Mouse (Mus musculus): ENCODE results near the gene Ggt6.

Ggt6 gene

DNA sequence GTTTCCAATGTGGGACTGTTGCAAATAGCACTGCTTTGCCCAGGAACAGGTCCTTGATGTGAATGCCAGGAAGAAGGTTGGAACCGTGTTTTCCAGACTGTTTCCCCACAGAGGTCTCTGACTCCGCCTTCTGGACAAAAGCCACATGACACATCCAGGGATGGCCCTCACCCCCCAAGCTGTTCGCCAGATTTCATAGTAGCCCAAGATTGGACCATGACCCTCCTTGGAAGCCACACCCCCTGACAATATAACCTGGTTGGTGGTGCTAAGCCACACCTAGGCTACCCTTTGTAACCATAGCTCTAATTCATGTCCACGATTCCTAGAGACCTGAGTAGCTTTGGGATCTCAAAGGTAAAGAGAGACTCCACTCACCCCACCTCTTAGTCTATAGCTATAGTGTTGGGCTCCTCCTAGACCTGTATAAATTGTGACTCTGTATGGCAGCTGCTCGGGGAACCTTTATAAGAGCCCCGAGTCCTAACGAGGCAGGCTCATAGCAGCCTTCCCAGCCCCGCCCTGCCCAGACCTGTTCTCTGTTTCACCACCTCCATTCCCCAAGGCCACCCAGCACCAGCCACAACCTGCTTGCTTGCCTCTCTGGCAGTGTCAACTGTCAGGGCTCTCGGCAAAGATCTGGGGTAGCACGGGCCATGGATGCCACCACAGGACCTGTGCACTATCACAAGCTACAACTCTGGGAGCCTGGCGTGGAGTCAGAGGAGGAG lies at the start of gene Ggt6:
Gene Ggt6 (plus strand): TSS at position 564 of the 731 bp plus-strand sequence.
- DNase-seq = no peak

DNA sequence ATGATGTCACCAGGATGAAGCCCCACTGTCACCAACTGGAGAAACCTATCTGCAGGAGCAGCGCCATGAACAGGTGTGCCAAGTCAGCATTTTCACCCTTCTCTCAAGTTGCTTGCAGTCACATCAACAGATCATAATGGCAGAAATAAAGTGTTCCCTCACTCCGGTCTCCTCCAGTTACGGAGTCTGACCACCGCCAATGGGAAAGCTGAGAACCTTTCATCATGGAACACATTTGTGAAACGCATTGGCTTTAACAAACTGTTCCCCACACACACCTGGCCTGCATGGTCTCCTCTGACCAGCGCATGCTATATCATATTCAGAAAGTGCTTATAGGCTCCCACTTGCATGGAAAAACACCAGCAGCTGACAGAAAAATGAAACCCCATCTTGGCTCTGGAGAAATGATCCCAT lies 47.2 kb upstream of the Ggt6 start:
- no peak for DNase-seq

DNA sequence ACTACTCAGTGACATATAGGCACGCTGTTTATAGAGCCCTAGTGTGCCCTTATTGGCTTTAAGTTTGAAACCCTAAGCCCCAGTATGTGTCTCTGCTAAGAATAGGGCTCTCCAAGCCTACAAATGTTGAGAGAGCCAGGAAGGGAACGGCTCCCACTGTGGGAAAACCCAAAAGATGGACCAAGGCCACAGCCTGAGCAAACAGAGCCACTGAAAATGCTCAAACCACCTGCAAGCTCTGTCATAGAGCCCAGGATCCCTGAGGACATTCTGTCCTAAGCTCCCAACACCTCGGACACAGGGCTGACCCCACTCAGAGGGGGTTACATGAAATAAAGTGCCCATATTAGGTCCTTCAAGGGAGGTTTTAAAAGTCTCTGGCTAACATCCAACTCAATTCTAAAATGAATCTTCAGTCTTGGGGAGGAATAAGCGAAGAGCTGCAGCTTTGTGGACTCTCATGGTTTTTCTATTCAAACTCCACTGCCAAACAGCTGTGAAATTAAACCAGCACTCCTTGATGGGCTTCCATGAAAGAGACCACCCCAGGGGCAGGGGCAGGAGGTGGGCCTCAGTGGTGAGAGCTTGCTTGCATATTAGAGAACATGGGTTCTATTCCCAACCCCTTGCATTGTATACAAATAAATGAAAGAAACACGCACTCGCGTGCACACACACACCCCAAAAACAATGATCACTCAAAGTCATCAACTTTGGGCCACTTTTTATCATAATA lies 45.8 kb upstream of the Ggt6 start:
- no peak for DNase-seq

DNA sequence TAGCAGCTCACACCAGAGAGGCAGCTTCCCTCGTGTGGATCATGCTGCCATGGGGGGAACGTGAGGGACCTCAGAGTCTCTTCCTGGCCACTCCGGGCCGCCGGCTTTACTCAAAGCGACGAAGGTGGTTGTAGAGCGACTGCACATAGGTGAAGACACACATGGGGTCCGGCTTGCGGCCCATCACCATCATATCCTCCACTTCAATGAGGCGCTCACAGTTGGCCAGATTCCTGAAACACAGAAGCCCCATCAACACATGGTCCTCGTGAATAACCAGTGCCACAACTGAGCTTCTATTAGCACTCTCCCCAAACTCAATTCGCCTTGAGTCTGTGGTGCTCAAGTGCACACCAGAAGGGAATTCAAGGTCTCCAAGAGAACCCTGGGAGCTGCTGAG lies 44.1 kb upstream of the Ggt6 start:
- DNase-seq = no peak

DNA sequence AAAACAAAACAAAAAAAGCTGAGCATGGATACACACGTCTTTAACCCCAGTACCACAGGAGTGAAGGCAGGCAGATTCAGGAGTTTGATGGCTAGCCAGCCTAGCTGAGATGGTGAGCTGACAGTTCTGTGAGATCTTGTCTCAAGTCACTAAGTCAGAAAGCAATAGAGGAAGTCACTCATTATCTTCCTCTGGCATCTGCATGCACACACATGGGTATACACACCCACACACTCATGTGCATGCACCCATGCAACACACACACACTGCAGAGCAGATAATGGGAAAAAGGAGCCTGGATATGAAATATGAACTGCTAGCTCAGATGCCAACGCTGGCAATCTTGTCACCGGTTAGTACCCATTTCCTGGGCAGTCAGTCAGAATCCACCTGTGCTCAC lies 42.1 kb upstream of the Ggt6 start:
- DNase-seq = no peak

DNA sequence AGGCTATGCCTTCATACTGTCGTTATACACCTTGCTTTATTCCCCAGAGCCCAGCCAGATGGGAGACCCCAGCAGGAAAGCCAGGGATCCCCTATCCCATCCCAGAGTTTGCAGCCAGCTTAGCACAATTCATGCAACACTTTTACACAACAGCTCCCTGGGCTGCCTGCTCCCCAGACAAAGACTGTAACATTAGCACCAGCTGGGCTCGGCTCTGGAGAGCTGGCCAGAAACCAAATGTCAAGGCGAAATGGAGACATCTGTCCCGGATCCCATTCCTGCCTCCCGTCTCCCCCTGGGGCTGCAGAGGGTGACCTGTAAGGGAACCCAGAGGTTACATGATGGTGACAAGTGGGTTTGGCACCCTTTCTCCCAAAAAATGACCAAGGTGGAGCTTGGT lies 41.7 kb upstream of the Ggt6 start:
- DNase-seq = no peak

DNA sequence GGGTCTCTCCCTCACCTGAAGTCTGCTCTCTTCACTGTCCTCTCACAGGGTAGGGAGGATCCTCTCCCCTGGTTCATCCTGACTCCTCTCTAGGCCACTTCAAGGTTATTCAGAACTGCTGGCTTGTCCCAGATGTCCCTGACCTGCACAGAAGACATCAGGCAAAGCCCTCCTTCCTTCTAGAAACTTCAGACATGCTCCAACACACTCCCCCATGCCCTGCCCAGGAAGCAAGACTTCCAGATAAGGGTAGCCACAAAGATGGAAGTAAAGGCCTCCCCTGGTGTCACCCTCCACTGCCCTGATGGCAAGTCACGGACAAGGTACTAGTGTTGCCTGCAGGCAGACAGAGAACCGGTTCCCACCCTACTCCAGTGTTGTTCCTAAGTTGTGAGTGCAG lies 40.6 kb upstream of the Ggt6 start:
- no peak for DNase-seq

DNA sequence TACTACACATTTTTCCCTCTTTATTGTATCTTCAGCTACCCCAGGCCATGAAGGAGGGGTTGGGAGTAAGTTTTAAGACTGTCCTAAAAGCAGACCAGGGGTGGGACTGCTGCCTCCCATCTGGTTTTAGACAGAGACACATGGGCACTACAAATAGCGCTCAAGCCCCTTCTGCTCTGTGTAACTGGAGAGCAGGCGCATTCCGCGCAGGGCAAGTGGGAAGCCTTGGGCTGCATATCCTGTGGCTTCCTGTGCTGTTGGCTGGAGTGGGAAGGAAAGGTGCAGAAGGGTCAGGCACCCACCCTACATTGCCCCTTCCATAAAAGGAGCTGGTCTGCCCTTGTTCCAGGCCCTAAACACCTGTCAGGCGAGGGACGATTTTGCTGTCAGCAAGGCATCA lies 39.7 kb upstream of the Ggt6 start:
- DNase-seq = no peak

DNA sequence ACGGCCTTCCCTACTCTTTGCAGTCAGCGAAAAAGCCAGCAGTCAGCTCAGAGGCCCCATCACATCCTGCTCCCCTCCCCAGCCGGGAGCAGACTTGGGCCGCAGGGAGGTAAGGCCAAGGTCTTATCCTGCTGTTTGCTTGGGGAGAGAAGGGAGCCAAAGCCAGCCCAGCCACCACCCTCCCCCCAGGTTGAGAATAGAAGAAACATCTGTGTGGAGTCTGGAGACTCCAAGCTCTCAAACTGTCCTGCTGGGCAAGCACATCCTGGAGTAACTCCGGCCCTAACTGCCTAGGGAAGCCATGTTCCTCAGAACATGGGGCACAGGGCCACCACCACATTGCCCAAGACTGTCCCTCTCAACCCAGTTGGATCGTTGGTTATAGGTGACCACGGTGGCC lies 38.7 kb upstream of the Ggt6 start:
- DNase-seq = no peak

DNA sequence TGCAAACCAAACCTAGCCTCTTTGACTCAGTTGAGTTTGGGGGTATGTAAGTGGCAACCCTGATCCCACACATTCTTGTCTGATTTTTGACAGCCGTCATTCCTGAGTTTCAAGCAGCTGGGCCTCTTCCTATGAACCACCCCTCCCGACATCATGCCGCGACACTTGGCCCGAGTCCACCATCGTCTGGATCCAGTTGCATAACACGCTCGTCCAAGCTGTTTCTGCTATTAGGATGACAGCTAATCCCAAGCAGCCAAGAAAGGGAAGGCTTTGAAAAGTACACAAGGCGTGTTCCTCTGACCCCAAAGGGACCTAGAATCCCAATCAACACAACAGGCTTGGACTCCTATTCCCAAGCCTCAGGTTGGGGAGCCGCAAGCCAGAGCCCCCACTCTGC lies 38.3 kb upstream of the Ggt6 start:
- no peak for DNase-seq

DNA sequence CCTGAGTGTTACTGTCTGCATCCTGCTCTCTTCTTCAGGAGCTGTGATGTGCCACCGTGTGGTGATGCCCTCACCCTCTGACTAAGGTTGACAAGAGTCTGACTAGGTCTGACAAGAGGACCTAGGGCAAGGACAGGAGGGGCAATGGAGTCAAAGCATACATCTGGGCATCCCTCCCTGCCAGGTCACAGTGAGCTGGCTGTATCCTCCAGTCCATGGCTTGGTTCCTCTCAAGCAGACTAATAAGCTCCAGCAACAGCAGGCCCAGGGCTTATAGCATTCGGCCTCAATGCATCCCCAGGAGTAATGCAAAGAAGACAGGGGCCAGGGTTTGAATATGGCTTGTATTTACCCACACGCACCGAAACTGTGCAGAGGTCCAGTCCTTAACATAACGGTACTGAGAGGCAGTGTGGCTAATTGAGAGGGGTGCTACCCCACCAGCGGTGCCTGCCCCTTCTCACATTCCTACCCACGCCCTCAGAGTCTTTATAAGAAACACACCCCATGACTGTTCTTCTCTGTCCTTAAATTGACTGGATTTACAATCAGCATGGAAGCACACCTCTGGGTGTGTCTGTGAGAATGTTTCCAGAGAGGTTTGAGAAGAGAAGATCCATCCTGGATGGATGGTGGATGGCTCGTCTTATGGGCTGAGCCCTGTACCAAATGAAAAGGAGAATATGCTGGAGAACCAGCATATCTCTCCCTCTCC lies 37.4 kb upstream of the Ggt6 start:
- no peak for DNase-seq

DNA sequence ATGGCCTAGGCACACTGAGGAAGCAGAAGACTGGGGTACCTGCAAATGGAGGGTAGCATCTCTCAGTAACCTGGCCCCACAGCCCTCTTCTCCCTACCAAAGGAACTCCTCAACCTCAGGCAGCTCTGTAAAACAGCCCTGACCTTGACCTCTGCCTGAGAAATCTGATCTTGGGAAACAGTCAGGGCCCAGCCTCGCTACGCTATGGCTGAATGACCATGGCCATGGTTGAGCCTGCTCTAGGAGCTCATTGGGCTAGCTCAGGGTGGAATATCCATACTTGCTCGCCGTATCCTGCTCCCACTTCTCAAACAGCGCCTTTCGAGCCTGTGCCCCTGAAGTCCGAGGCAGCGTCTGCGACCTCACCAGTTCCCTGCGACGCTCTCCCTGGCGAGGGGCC lies 34.3 kb upstream of the Ggt6 start:
- no peak for DNase-seq

DNA sequence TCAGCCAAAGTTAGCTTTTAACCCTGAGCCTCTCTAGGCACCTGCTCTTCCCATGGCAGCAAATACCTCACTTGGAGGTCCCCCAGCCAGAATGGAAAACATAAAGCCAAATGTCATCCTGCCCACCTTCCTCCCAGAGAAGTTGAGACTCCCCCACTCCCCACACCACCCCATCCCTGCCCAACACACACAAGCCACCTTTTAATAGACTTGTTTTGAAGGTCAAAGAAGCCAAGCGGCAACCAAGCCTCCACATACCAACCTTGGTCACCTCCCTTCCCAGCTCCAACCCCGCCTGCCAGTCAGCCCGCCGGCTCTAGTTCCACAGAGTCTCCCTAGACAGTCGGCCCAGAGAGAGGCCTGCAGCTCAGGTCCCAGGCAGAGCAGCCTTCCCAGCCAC lies 33.3 kb upstream of the Ggt6 start:
- DNase-seq = no peak

DNA sequence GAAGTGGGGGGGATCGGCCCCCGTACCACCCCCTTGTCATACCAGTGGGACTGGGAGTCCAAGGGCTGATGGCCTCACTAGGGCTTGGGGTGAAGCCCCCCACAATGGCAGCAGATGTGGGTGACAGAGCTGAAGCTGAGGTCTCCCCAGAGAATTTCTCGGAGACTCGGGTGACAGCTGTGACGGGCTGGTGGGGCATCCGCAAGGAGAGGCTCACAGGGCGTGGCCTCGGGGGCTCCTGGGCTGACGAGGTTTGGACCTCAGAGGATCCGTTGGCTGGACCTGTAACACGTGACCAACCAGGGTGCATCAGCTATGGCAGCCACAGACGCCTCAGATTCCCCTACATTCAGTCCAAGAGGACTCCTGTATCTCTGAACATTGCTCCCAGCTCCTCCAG lies 32.4 kb upstream of the Ggt6 start:
- no peak for DNase-seq

DNA sequence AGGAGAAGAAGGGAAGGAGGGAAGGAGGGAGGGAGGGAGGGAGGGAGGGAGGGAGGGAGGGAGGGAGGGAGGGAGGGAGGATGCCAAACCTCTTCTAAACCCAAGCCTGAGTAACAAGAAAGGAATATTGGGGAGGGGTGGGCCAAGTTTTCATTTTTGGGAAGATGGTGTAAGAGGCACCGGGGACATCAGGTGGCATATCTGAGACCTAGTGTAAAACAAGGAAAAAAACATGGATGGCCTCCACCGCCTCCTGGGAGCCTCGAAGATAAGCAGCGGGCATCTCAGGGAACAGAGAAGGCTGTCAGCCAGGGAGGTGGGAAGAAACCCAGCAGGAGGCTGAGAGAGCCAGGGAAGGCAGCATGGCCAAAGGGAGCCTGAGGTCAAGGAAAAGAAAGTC lies 29.8 kb upstream of the Ggt6 start:
- DNase-seq = no peak

DNA sequence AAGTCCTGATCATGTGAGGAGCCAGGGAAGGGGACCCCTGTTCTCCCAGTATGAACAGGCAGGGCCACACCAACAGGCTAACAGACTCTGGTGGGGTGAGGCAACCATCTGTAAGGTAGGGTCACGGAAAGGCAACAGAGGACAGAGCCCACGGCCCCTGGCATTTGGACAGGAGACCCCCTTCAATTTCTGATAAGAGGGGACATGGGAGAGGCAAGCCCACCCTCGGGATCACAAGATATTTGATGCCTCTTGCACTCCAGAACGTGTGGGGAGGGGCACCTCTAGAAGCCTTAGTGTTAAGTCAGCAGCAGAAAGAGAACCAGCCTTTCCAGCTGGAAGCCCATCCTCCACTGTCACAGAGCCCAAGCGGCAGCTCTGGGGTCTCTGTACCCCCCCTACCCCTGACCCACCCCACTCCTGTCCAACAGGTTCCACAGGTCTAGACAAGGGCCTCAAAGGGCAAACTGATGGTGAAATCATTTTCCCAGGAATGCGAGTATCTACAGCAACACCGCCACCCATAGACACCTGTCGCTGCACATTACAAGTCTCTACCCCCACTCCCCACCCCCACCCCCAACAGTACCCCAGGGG lies 29.1 kb upstream of the Ggt6 start:
- no peak for DNase-seq

DNA sequence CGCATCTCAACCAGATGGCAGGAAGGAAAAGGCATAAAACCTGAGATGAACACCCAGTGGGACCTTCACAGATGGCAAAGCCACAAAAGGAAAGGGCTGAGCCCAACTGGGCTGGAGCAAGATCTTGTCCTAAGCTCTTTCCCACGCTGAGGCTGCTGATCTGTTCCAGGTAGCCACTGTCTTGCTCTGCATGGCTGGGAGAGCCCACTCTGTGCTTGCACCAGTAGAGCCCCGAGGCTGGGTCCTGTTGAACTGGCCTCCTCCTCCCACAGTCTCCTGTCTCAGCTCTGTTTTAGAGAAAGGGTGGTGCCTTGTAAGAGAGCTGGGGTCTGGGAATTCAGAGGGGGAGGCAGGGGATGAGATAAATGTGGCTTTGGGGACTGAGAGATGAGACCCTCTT lies 28.2 kb upstream of the Ggt6 start:
- no peak for DNase-seq

DNA sequence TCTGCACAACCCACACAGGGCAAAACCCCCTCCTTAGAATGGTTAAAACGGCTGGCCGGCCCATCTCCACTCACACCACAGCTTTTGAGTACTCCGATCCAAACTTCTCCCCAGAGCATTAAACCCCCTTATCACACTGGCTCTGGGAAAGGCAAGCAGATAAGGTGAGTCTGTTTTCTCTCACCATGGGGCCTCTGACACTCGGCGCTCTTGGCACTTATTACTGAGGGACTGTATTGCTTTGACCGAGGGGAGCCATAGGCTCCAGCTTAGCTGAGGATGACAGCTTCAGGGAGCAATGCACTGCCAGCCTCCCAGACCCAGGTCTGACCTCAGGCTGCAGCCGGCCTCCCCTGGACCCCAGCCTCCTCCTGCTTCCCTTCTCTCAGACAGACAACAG lies 27.8 kb upstream of the Ggt6 start:
- DNase-seq = no peak

DNA sequence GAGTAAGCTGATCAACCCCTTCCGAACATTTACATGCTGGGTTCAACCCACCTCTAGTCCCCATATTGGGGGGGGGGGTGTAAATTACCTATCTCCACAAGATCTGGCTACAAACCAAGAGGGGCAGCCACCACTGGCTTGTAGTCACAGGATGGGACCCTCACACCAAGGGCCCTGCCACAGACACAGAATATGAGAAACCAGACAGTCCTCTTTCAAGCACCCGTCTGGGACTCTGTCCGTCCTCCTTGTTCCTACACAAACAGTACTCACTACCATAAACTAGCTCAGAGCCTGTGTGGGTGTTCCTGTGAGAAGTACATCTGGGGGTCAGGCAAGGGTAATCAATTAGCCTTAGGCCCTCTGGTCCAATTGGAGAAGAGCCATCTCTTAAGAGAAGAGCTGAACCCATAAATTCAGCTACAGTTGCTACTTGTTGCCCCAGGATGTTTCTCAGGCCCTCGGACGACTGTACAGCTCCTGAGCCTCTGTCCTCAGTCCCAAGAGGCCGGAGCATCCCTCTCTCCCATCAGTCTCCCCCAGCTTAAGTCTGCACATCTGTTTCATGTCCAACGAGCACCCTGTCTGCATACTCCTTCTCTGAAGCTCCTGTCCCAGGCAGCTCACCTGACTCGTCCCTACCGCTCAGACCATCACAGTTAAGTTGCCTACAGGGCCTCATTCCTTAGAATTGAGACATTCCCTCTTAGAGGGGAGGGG lies 26.7 kb upstream of the Ggt6 start:
- no peak for DNase-seq

DNA sequence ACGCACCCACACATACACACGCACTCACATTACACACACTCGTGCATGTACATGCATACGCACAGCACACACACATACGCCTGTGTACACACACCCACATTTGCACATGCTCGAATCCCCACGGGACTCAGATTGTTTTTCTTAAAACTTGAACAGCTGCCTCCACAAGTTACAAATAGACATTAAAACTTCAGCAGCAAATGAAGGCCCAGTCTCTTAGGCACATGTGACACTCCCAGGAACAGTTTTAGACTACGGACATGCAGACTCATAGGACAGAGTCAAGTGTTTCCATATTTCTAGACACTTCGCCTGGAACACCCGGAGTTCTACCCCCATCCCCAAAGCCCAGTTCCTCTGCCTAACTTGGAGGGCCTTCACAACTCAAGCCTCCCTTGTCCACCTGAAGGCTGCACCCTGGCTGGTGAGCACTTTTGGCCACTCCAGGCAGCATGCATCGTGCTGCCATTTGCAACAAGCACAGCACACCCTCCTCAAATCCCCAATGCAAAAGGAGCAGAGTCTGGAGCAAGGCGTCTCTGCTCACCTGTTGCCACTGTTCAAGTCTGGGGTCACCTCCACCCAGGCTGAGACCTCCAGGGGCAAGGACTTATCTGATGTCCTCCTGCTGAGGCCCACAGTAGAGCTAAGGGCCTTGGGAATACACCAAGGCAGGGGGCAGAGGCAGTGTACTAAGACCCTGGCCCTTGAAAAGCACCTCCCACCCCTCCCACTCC lies 25.5 kb upstream of the Ggt6 start:
- no peak for DNase-seq

DNA sequence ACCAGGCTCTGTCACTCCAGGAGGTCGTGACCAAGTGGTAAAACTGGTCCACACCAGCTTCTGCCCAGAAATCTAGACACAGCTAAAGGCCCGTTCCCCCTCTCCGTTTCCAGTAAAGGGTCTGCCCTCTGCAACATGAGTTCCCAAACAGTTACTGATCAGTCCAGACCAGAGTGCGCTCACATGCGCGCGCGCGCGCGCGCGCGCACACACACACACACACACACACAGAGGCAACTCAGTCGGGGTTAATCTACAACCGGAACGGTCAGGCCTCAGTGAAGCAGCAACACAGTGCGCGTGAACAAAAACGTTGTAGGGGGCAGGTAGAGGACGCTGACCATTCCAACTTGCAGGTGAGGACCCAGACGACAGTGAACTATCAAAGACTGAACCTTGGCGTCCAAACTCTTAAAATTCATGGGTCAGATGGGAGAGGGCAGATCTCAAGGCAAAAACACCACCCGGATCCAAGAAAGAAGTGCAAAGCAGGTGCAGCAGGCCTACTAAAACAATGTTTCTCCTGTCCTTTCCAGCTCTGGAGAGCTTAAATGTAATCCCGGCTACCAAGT lies 24.7 kb upstream of the Ggt6 start:
- DNase-seq = no peak

All from cerebellum, postnatal 36 days (tissue).